Mouse (Mus musculus): ENCODE measurements around the gene Qprt.
A peak's percentile ranks its signal among the peaks of the same experiment; 100 is the strongest.

DNA sequence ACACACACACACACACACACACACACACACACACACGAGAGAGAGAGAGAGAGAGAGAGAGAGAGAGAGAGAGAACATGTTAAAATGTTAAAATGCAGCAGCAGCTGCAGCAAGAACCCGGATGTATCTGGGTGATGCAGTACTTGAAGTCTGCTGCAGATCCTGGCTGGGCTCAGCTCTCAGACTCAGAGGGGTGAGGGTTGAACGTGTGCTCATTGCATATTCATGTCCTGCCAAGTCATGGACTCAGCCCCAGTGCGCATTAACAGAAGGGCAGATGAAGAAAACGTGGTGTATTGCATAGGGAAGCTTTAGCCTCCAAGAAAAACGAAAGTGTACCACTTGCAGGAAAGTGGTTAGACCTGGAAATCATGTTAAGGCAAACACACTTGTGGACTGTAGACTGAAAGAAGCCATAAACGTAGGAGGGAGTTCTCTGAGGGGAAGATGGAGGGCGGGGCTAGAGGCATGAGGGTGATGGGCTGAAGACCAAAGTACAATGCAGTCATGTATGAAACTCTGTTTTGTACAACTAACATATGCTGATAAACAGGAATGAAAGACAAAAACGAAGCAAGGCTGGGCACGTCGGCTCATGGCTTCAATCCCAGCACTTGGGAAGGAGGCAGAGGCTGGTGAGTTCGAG is 8.3 kb downstream of the Qprt start:
- TF ChIP-seq POLR2A (IDR thresholded peaks at IDR 0.05; ENCODE audit: low read depth, low read length) (0 out of 2 replicates have a peak, but pooled peaks have one; percentile 14), CTCF (IDR thresholded peaks at IDR 0.05; ENCODE audit: borderline replicate concordance, insufficient read depth, low read length) (no peak)
